Mouse (Mus musculus): Measurements from ENCODE around the gene Exoc5. TPM values are rescaled to one million over a fixed set of nuclear protein-coding genes. Genes with fewer than 3 reads are reported as not detected.

Gene Exoc5
- polyA plus RNA-seq, 1 experiment from 2014 or later: 64.0 TPM

Other genes with a start within 250 kb of the Exoc5 start
- 26.4 and 26.7 TPM in 2 replicates for gene Ap5m1, start 556 bp downstream of the Exoc5 start, polyA plus RNA-seq (2016; fragmentation: Nextera tagmentation; extraction: Ambion mirVana)
- 17.9 and 19.1 TPM in 2 replicates for gene Naa30, start 105.6 kb upstream of the Exoc5 start, polyA plus RNA-seq (2016; fragmentation: Nextera tagmentation; extraction: Ambion mirVana)
- gene ccdc198, start 178.8 kb upstream of the Exoc5 start, polyA plus RNA-seq (2016; fragmentation: Nextera tagmentation; extraction: Ambion mirVana): 0.05 TPM in 1 of 2 replicates, not detected in the other